Mouse (Mus musculus): ENCODE data around the gene Olfr1428. TPM values are rescaled to one million over a fixed set of nuclear protein-coding genes. Genes with fewer than 3 reads are reported as not detected.
"Not testable (repeated sequence)": the region's sequence is repeated elsewhere in the genome, so short reads cannot be mapped to it uniquely, and the experiment has no call there.

Gene Olfr1428
- not detected in 2 replicates for polyA plus RNA-seq (2012)

DNA sequence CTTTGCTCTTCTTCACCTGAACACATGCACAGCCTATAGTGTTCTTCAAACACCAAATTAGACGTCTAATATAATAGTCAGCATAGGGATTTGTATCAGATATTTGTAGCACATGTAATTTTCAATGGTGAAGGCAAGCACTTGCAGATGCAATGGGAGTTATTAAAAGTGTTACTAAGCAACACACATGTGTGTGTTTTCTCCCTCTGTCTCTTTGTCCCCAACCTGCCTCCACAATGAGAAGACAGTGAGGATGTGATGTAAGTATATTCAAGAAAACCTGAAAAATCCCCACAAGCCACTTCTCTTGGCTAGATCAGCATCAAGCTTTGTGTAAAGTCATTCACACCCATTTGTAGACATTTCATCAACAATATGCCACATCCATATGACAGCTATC, at the start of gene Olfr1428:
Gene Olfr1428 (minus strand): TSS at position 101 of the 400 bp plus-strand sequence.
- TF ChIP-seq GATA1 (IDR thresholded peaks at IDR 0.05; ENCODE audit: low read length): no peak

DNA sequence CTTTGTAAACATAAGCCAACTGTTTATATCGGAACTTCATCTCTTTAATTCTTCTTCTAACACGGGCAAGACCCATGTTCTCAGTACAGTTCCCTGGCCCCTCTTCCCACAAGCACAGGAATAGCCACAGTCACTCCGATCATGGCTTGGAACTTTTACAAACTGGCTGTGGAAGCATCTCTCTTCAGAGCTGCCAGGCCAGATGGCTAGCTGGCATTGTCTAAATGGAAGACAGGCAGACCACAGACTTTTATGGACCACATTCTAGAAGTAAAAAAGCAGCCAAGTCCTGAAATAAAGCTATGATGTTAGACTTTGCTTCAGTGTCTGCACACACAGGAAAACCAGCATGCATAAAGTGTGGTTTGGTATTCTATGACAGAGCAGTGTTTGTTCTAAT, 29.8 kb upstream of the Olfr1428 start:
- no peak for TF ChIP-seq GATA1 (IDR thresholded peaks at IDR 0.05; ENCODE audit: low read length)

DNA sequence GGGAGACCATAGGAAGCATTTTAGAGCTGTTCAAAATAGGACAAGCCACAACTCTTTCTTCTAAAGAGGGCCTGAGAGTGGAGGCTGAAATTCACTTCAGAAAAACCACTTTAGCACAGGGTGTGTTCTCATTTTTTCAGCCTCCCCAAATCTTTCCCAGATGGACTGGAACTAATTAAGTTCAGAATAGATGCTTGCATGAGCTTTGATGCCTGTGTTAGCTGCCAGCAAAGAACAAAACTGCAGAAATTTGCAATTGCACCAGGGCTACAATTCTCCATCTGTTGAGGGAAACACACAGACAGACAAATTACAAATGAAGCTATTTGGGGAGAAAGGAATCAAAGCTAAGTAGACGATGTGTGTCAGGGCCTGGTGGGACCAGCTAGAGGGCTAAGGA, 27.7 kb upstream of the Olfr1428 start:
- TF ChIP-seq GATA1 (IDR thresholded peaks at IDR 0.05; ENCODE audit: low read length): no peak

DNA sequence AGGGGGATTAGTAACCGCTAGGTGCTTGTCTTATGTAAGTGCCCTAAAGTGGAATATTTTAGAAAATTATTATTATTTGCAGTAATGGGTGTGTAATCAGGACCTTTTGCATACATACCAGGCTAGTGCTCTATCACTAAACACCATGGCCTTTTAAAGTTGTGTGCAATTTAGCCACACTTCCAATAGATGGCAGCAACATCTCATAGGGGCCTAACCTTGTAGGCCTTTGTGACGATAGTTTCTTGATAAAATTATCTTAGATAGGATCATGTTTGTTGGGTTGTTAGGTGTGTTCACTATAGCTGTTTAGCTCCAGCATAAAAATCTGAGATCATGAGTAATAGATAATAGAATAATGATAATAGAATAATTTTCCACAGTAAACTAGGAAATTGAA, 18.6 kb upstream of the Olfr1428 start:
- no peak for TF ChIP-seq GATA1 (IDR thresholded peaks at IDR 0.05; ENCODE audit: low read length)

DNA sequence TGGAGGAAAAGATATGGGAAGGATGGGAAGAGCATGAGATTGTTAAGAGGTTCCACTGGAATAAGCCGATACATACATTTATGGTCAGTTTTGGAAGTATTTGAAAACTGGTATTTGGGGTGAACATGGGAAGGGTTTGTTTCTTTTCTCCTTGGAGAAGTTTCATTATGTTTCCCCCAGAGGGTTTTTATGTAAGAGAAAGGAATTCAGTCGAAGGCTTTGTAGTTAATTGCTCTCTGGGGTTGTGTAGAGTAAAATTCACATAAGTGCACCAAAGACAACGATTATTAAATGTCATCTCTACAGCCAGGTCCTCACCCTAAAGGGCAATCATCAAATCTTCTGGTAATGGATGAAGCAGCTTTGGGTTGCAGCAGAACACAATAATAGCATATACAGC, 7.4 kb upstream of the Olfr1428 start, which contains the start of gene Olfr76:
Gene Olfr76 (minus strand): TSS at position 101 of the 400 bp plus-strand sequence.
- no peak for TF ChIP-seq GATA1 (IDR thresholded peaks at IDR 0.05; ENCODE audit: low read length)

DNA sequence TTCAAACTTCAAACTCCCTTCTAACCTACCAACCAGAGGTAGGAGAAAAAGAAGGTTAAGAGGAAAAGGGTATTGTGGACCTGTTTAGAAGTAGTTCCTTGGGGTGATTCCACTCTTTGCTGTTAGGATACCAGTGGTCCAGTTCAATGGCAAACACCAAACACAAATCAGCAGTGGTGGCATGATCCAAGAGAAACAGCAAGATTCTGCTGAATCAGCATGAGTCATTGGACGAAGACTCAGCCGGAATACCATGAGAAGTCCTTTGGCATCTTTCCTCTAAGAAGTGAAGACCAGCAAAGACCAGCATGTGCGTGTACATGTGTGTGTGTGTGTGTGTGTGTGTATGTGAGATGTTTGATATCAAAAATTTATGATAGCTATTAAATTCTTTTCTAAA, 767 bp upstream of the Olfr1428 start:
- TF ChIP-seq GATA1 (IDR thresholded peaks at IDR 0.05; ENCODE audit: low read length): no peak

DNA sequence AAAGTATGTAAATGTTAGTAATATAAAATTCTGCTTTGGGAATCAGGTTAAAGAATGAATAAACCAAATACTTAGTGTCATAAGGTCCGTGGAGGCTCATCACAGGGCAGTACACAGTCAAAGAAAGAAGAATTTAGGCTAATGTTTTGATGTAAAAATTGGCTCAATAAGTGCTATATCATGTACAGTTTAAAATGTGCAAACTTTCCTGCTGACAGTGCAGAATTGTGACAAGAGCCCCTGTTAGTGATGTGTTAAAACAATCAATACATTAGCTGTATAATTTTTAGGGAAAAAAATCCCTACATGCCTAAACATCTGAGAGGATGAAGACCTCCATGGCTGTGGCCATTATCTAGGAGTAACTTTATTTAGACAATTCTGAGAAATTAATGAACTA, 1.9 kb downstream of the Olfr1428 start:
- TF ChIP-seq GATA1 (IDR thresholded peaks at IDR 0.05; ENCODE audit: low read length): no peak

DNA sequence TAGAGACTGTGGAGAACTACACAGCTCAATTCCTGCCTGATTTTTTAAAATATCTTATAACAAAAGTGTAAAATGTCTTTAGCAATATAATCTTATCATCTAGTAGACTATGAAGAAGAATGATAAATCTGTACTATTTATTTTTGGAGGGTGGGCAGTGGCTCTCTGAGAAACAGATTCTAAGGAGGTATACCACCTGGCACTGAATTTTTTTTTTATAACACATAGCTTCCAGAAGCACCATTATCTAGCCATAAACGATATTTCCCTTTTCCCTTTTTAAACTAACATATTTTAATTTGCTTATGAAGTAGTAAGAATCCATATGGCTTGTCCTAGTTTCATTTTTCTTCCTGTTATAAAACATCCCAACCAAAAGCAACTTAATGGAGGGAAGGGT, 11.2 kb downstream of the Olfr1428 start:
- TF ChIP-seq GATA1 (IDR thresholded peaks at IDR 0.05; ENCODE audit: low read length): no peak

DNA sequence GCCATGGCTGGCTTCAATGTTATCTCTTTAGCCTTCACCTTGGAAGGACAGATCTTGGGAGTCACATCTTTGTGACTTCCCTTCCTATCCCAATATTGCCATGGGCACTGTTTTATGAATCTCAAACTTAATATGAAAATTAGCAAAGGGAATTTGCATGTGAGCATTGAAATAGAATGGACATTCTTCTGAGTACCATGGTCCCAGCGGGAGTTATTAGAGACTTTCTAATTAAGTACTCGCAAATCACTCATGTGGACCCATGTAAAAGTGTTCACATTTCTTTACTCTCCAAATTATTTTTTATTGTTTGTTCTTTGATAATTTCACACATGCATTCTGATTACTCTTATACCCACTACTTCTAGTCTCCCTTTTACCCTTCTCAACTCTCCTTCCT, 12.5 kb downstream of the Olfr1428 start, which contains the start of gene Olfr1427:
Gene Olfr1427 (minus strand): TSS at position 101 of the 400 bp plus-strand sequence.
- TF ChIP-seq GATA1 (IDR thresholded peaks at IDR 0.05; ENCODE audit: low read length): no peak

DNA sequence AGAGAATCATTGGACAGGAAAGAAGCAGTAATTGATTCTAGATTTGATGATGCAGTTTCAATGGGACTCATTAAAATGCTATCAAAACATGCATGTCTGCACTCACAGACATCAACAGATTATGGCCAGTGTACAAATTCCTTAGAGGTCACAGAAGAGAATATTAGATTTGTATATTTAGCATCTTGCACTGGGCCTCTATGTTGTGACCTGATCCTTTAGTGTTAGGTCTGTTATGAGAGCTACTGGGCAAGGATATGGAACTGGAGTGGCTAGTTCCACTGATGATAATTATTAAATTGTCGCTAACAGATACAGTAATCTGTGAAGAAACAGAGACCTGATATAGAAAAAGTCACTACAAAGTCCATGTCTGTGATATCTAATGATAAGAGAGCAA, 23.8 kb downstream of the Olfr1428 start, which contains the start of gene Olfr1426:
Gene Olfr1426 (minus strand): TSS at position 101 of the 400 bp plus-strand sequence.
- no peak for TF ChIP-seq GATA1 (IDR thresholded peaks at IDR 0.05; ENCODE audit: low read length)

DNA sequence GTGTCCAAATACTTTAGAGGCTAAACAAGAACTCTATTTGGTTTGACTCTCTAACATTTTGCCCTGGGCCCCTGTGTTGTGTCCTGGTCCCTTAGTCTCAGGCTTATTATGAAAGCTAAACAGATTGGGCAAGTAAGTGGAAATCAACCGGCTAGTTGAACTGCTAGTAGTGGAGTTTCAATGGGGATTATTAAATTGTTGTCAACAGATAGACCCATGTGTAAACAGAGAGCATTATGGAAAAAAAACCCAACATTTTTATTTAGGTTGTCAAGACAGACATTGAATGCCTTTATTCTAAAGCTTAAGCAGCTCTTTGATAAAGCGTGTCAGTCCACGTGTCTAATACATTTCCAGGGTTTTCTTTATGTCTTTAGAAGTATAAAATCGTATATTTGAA, 38.1 kb downstream of the Olfr1428 start, which contains the start of gene Olfr1425:
Gene Olfr1425 (minus strand): TSS at position 101 of the 400 bp plus-strand sequence.
- TF ChIP-seq GATA1 (IDR thresholded peaks at IDR 0.05; ENCODE audit: low read length): not testable (repeated sequence)

DNA sequence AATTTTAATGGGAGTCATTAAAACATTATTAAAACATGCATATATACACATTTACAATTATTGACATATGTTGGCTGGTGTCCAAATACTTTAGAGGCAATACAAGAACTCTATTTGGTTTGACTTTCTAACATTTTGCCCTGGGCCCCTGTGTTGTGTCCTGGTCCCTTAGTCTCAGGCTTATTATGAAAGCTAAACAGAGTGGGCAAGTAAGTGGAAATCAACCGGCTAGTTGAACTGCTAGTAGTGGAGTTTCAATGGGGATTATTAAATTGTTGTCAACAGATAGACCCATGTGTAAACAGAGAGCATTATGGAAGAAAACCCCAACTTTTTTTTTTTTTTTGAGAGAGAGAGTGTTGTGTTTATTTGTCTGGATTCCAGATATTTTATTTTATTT, 53.1 kb downstream of the Olfr1428 start, which contains the start of gene Olfr1424:
Gene Olfr1424 (minus strand): TSS at position 101 of the 400 bp plus-strand sequence.
- not testable (repeated sequence) for TF ChIP-seq GATA1 (IDR thresholded peaks at IDR 0.05; ENCODE audit: low read length)

Other genes with a start within 250 kb of the Olfr1428 start
- gene Olfr1419, start 240.8 kb downstream of the Olfr1428 start, polyA plus RNA-seq (2012): not detected in 2 replicates
- not detected in 2 replicates for gene Olfr1420, start 229.3 kb downstream of the Olfr1428 start, polyA plus RNA-seq (2012)
- 10.3 and 19.4 TPM in 2 replicates for gene Patl1, start 203.5 kb downstream of the Olfr1428 start, polyA plus RNA-seq (2012)
- 9.9 and 12.0 TPM in 2 replicates for gene Osbp, start 150.0 kb downstream of the Olfr1428 start, polyA plus RNA-seq (2012)
- not detected in 2 replicates for gene Olfr1423, start 74.6 kb downstream of the Olfr1428 start, polyA plus RNA-seq (2012)
- gene Olfr1424, start 53.2 kb downstream of the Olfr1428 start, polyA plus RNA-seq (2012): not detected in 2 replicates
- not detected in 2 replicates for gene Olfr1425, start 38.2 kb downstream of the Olfr1428 start, polyA plus RNA-seq (2012)
- gene Olfr1426, start 23.9 kb downstream of the Olfr1428 start, polyA plus RNA-seq (2012): not detected in 2 replicates
- gene Olfr1427, start 12.6 kb downstream of the Olfr1428 start, polyA plus RNA-seq (2012): not detected in 2 replicates
- not detected in 2 replicates for gene Olfr76, start 7.3 kb upstream of the Olfr1428 start, polyA plus RNA-seq (2012)
- gene Olfr1555-ps1, start 54.2 kb upstream of the Olfr1428 start, polyA plus RNA-seq (2012): not detected in 2 replicates
- gene Olfr1431, start 84.7 kb upstream of the Olfr1428 start, polyA plus RNA-seq (2012): not detected in 2 replicates
- gene Olfr1432, start 116.7 kb upstream of the Olfr1428 start, polyA plus RNA-seq (2012): not detected in 2 replicates
- not detected in 2 replicates for gene Olfr262, start 125.8 kb upstream of the Olfr1428 start, polyA plus RNA-seq (2012)
- not detected in 2 replicates for gene Olfr235, start 145.1 kb upstream of the Olfr1428 start, polyA plus RNA-seq (2012)
- gene Olfr1434, start 164.0 kb upstream of the Olfr1428 start, polyA plus RNA-seq (2012): not detected in 2 replicates
- gene Olfr1436, start 183.2 kb upstream of the Olfr1428 start, polyA plus RNA-seq (2012): not detected in 2 replicates
- not detected in 2 replicates for gene Olfr1437, start 209.2 kb upstream of the Olfr1428 start, polyA plus RNA-seq (2012)
- not detected in 2 replicates for gene Olfr1438-ps1, start 220.0 kb upstream of the Olfr1428 start, polyA plus RNA-seq (2012)

Data from G1E-ER4 (cell line).